Mouse (Mus musculus): ENCODE data around the gene 2300003K06Rik. TPM values are rescaled to one million over a fixed set of nuclear protein-coding genes. Genes with fewer than 3 reads are reported as not detected.
"Not testable (repeated sequence)": the region's sequence is repeated elsewhere in the genome, so short reads cannot be mapped to it uniquely, and the experiment has no call there.

2300003K06Rik gene
- polyA plus RNA-seq, 1 experiment from 2014 or later, result not detected

- H3K9ac ChIP-seq (replicated peaks), result no peak within 1 kb of the TSS
- no peak within 1 kb of the TSS for H3K4me3 ChIP-seq (ENCODE audit: low read depth, low read length)
- no peak for TF ChIP-seq CTCF (IDR thresholded peaks at IDR 0.05; ENCODE audit: low read depth)
- TF ChIP-seq EP300 (IDR thresholded peaks at IDR 0.05; ENCODE audit: low read depth), result no peak
- no peak within 1 kb of the TSS for H3K4me2 ChIP-seq (ENCODE audit: low read depth, low read length)
- H3K27ac ChIP-seq (ENCODE audit: low read depth), result no peak within 1 kb of the TSS
- no peaks in the 10 kb centered on the region for H3K36me3 ChIP-seq (replicated peaks; ENCODE audit: insufficient read depth, low read length)
- no peak for DNase-seq
- no peaks in the 10 kb centered on the region for H3K27me3 ChIP-seq (ENCODE audit: insufficient read depth, low read length)
- H3K4me1 ChIP-seq (ENCODE audit: insufficient read depth), result no peaks in the 10 kb centered on the region
- no peak for ATAC-seq
- H3K9me3 ChIP-seq (ENCODE audit: low read length), result no peaks in the 10 kb centered on the region
Measured at GRCm38 (mm10) chr11:99851508-99851907, 13.6 kb upstream of the 2300003K06Rik start, which contains the start of gene Krtap4-16. Gene Krtap4-16, minus strand, starts transcription at chr11:99851608.

- Histone ChIP-seq H3K36me3 (replicated peaks; ENCODE audit: insufficient read depth, low read length) (no peaks in the 10 kb centered on the region), H3K27me3 (ENCODE audit: insufficient read depth, low read length) (no peaks in the 10 kb centered on the region), H3K27ac (ENCODE audit: low read depth) (no peak overlapping the region), H3K4me1 (ENCODE audit: insufficient read depth) (no peaks in the 10 kb centered on the region), H3K9me3 (ENCODE audit: low read length) (no peaks in the 10 kb centered on the region), H3K4me3 (ENCODE audit: low read depth, low read length) (no peak overlapping the region), H3K4me2 (ENCODE audit: low read depth, low read length) (no peak overlapping the region), H3K9ac (replicated peaks) (no peak overlapping the region)
- 79% methylated on average over 2 of the region's 2 CpGs for WGBS (ENCODE audit: insufficient replicate concordance)
- no peak for TF ChIP-seq CTCF (IDR thresholded peaks at IDR 0.05; ENCODE audit: low read depth)
- no peak for TF ChIP-seq EP300 (IDR thresholded peaks at IDR 0.05; ENCODE audit: low read depth)
- no peak for ATAC-seq
- no peak for DNase-seq
Measured at GRCm38 (mm10) chr11:99846746-99847145, 8.9 kb upstream of the 2300003K06Rik start.

- no peaks in the 10 kb centered on the region for H3K9me3 ChIP-seq (ENCODE audit: low read length)
- H3K9ac ChIP-seq (replicated peaks), result no peak overlapping the region
- no peak overlapping the region for H3K27ac ChIP-seq (ENCODE audit: low read depth)
- no peaks in the 10 kb centered on the region for H3K4me1 ChIP-seq (ENCODE audit: insufficient read depth)
- TF ChIP-seq CTCF (IDR thresholded peaks at IDR 0.05; ENCODE audit: low read depth) (no peak), EP300 (IDR thresholded peaks at IDR 0.05; ENCODE audit: low read depth) (no peak)
- no peak for ATAC-seq
- no peak overlapping the region for H3K4me3 ChIP-seq (ENCODE audit: low read depth, low read length)
- H3K36me3 ChIP-seq (replicated peaks; ENCODE audit: insufficient read depth, low read length), result no peaks in the 10 kb centered on the region
- H3K27me3 ChIP-seq (ENCODE audit: insufficient read depth, low read length), result no peaks in the 10 kb centered on the region
- WGBS (ENCODE audit: insufficient replicate concordance), result 55% methylated on average over 1 of the region's 1 CpGs
- no peak overlapping the region for H3K4me2 ChIP-seq (ENCODE audit: low read depth, low read length)
- no peak for DNase-seq
Measured at GRCm38 (mm10) chr11:99842185-99842584, 4.3 kb upstream of the 2300003K06Rik start.

- H3K4me3 ChIP-seq (ENCODE audit: low read depth, low read length); H3K27ac ChIP-seq (ENCODE audit: low read depth); H3K27me3 ChIP-seq (ENCODE audit: insufficient read depth, low read length); H3K4me2 ChIP-seq (ENCODE audit: low read depth, low read length); H3K4me1 ChIP-seq (ENCODE audit: insufficient read depth); DNase-seq; H3K9me3 ChIP-seq (ENCODE audit: low read length); H3K9ac ChIP-seq (replicated peaks); H3K36me3 ChIP-seq (replicated peaks; ENCODE audit: insufficient read depth, low read length); ATAC-seq: not testable (repeated sequence)
- 59% methylated on average over 2 of the region's 2 CpGs for WGBS (ENCODE audit: insufficient replicate concordance)
Measured at GRCm38 (mm10) chr11:99815566-99815965, 22.3 kb downstream of the 2300003K06Rik start, which contains the start of gene Gm11564. Gene Gm11564, minus strand, starts transcription at chr11:99815666.

- H3K9me3 ChIP-seq (ENCODE audit: low read length); H3K9ac ChIP-seq (replicated peaks); DNase-seq; H3K4me1 ChIP-seq (ENCODE audit: insufficient read depth); H3K27me3 ChIP-seq (ENCODE audit: insufficient read depth, low read length); ATAC-seq; H3K27ac ChIP-seq (ENCODE audit: low read depth); H3K4me2 ChIP-seq (ENCODE audit: low read depth, low read length); H3K36me3 ChIP-seq (replicated peaks; ENCODE audit: insufficient read depth, low read length); H3K4me3 ChIP-seq (ENCODE audit: low read depth, low read length): not testable (repeated sequence)
Measured at GRCm38 (mm10) chr11:99809792-99810191, 28.1 kb downstream of the 2300003K06Rik start, which contains the start of gene Krtap4-13. Gene Krtap4-13, minus strand, starts transcription at chr11:99809892.

- not testable (repeated sequence) for H3K4me3 ChIP-seq (ENCODE audit: low read depth, low read length); H3K4me2 ChIP-seq (ENCODE audit: low read depth, low read length); ATAC-seq; H3K9ac ChIP-seq (replicated peaks); H3K9me3 ChIP-seq (ENCODE audit: low read length); H3K36me3 ChIP-seq (replicated peaks; ENCODE audit: insufficient read depth, low read length); H3K27ac ChIP-seq (ENCODE audit: low read depth); H3K4me1 ChIP-seq (ENCODE audit: insufficient read depth); DNase-seq; H3K27me3 ChIP-seq (ENCODE audit: insufficient read depth, low read length)
- WGBS (ENCODE audit: insufficient replicate concordance), result no CpG with 5 or more reads among the region's 1 CpGs
Measured at GRCm38 (mm10) chr11:99804346-99804745, 33.5 kb downstream of the 2300003K06Rik start, which contains the start of gene Gm11554. Gene Gm11554, minus strand, starts transcription at chr11:99804446.

- no CpG with 5 or more reads among the region's 1 CpGs for WGBS (ENCODE audit: insufficient replicate concordance)
- H3K4me3 ChIP-seq (ENCODE audit: low read depth, low read length); ATAC-seq; H3K27ac ChIP-seq (ENCODE audit: low read depth); H3K9me3 ChIP-seq (ENCODE audit: low read length); H3K4me2 ChIP-seq (ENCODE audit: low read depth, low read length); H3K27me3 ChIP-seq (ENCODE audit: insufficient read depth, low read length); H3K9ac ChIP-seq (replicated peaks); DNase-seq; H3K36me3 ChIP-seq (replicated peaks; ENCODE audit: insufficient read depth, low read length); H3K4me1 ChIP-seq (ENCODE audit: insufficient read depth): not testable (repeated sequence)
Measured at GRCm38 (mm10) chr11:99798832-99799231, 39.0 kb downstream of the 2300003K06Rik start, which contains the start of gene Gm11569. Gene Gm11569, minus strand, starts transcription at chr11:99798932.

All from liver, postnatal 0 days (tissue).